7 mouse cellular contexts compared by ENCODE assay signal in genomic region chr15:78915660-78916017, GRCm38 (mm10). TPM values are rescaled to one million over a fixed set of nuclear protein-coding genes. Genes with fewer than 3 reads are reported as not detected.
DNase-seq lines count a peak whose midpoint lies in the region; ATAC-seq lines count a peak whose summit lies in the region.

No protein-coding gene starts in this region.

- DNase-seq in R1 (ENCODE audit: low read depth, low spot score) = peak; percentile 91
- DNase-seq in cerebellum, adult 9-10 months = peak; percentile 92
- DNase-seq in frontal cortex, adult 2 months (ENCODE audit: extremely low spot score in 1 of 2, low spot score in 1 of 2) = peak; percentile 77 to 88
- DNase-seq in left cerebral cortex, adult 11 months (ENCODE audit: low spot score) = peak; percentile 74
- peak; percentile 86 for DNase-seq in lung, postnatal 36 days
- peak; percentile 73 to 88 for DNase-seq in right cerebral cortex, adult 2 months (ENCODE audit: low spot score in 2 of 2)

- H3K27ac ChIP-seq in hindbrain, embryonic 15.5 days (replicated peaks) = peak overlapping the region; percentile 60

- peaks cover 7% of the 10 kb centered on the region; the same call in 1 of the 2 replicates for H3K36me3 ChIP-seq in hindbrain, embryonic 15.5 days

- ATAC-seq in hindbrain, embryonic 15.5 days (ENCODE audit: low FRiP score, low read depth) = no peak

- peak overlapping the region; percentile 81 for H3K4me2 ChIP-seq in hindbrain, embryonic 15.5 days

- WGBS in hindbrain, embryonic 15.5 days = 6% methylated on average over 8 of the region's 8 CpGs

- H3K9me3 ChIP-seq in hindbrain, embryonic 15.5 days = no peaks in the 10 kb centered on the region

- H3K9ac ChIP-seq in hindbrain, embryonic 15.5 days = peak overlapping the region; percentile 82

- peaks cover 42% of the 10 kb centered on the region for H3K4me1 ChIP-seq in hindbrain, embryonic 15.5 days (replicated peaks)

- H3K4me3 ChIP-seq in hindbrain, embryonic 15.5 days = peak overlapping the region; percentile 88

- H3K27me3 ChIP-seq in hindbrain, embryonic 15.5 days = no peaks in the 10 kb centered on the region

RNA-seq across cellular contexts. Expression of gene Pdxp, which starts 1.9 kb away (rescaled TPM):
- 219 and 227 TPM in 2 replicates for polyA plus RNA-seq in frontal cortex, adult 2 months (2012; rRNA removed)
- 96.1 and 110 TPM in 2 replicates for polyA plus RNA-seq in hindbrain, embryonic 15.5 days (2015; fragmentation: Nextera tagmentation; extraction: Ambion mirVana)

RNA-seq across cellular contexts. Expression of gene Lgals1, which starts 10.9 kb away (rescaled TPM):
- 48.2 and 56.0 TPM in 2 replicates for polyA plus RNA-seq in frontal cortex, adult 2 months (2012; rRNA removed)
- 113 and 134 TPM in 2 replicates for polyA plus RNA-seq in hindbrain, embryonic 15.5 days (2015; fragmentation: Nextera tagmentation; extraction: Ambion mirVana)

RNA-seq across cellular contexts. Expression of gene Sh3bp1, which starts 16.1 kb away (rescaled TPM):
- polyA plus RNA-seq in frontal cortex, adult 2 months (2012; rRNA removed) = 27.2 and 29.0 TPM in 2 replicates
- 4.2 and 4.5 TPM in 2 replicates for polyA plus RNA-seq in hindbrain, embryonic 15.5 days (2015; fragmentation: Nextera tagmentation; extraction: Ambion mirVana)

RNA-seq across cellular contexts. Expression of gene Gm49510, which starts 16.2 kb away (rescaled TPM):
- 0.24 TPM in 1 of 2 replicates, not detected in the other for polyA plus RNA-seq in frontal cortex, adult 2 months (2012; rRNA removed)
- not detected in 2 replicates for polyA plus RNA-seq in hindbrain, embryonic 15.5 days (2015; fragmentation: Nextera tagmentation; extraction: Ambion mirVana)

RNA-seq across cellular contexts. Expression of gene Nol12, which starts 19.1 kb away (rescaled TPM):
- 35.8 and 37.4 TPM in 2 replicates for polyA plus RNA-seq in frontal cortex, adult 2 months (2012; rRNA removed)
- polyA plus RNA-seq in hindbrain, embryonic 15.5 days (2015; fragmentation: Nextera tagmentation; extraction: Ambion mirVana) = 57.3 and 69.1 TPM in 2 replicates
